Mouse (Mus musculus) ES-Bruce4 (cell line): ENCODE data around the gene Zfp644. TPM values are rescaled to one million over a fixed set of nuclear protein-coding genes. Genes with fewer than 3 reads are reported as not detected.

Experiments
- H3K27ac ChIP-seq: 2 replicates; pipeline ENCODE4 v1.5.1; 2012; ENCODE audit warnings: low read length, inconsistent platforms; ENCODE audit not compliant: insufficient read depth
- H3K27me3 ChIP-seq: 2 replicates; pipeline ENCODE4 v1.6.1; 2012; ENCODE audit warnings: mild to moderate bottlenecking, low read length, inconsistent platforms; ENCODE audit not compliant: control insufficient read depth, poor library complexity, insufficient read depth, severe bottlenecking
- H3K36me3 ChIP-seq: 2 replicates; pipeline ENCODE4 v1.6.1; 2012; ENCODE audit warnings: inconsistent platforms, mild to moderate bottlenecking, low read length, moderate library complexity; ENCODE audit not compliant: control insufficient read depth, poor library complexity, insufficient read depth, severe bottlenecking
- H3K4me1 ChIP-seq: one replicate; pipeline ENCODE4 v1.8.1; 2011; ENCODE audit warnings: low read length; ENCODE audit not compliant: control insufficient read depth, insufficient read depth
- H3K4me3 ChIP-seq: 2 replicates; pipeline ENCODE4 v1.5.1; 2011; ENCODE audit warnings: low read depth, mild to moderate bottlenecking, low read length
- H3K9ac ChIP-seq: 2 replicates; pipeline ENCODE4 v1.6.1; 2012; ENCODE audit warnings: low read depth, mild to moderate bottlenecking, inconsistent platforms; ENCODE audit not compliant: poor library complexity, severe bottlenecking
- H3K9me3 ChIP-seq: replicated peaks from 2 replicates; pipeline ENCODE4 v1.6.1; 2012; ENCODE audit warnings: mild to moderate bottlenecking, low read length, inconsistent platforms; ENCODE audit not compliant: control insufficient read depth, poor library complexity, insufficient read depth, severe bottlenecking
- CTCF ChIP-seq: IDR thresholded peaks from one replicate; pipeline ENCODE4 v1.8.1; 2011; ENCODE audit warnings: low read depth, low read length
- EP300 ChIP-seq: IDR thresholded peaks from 2 replicates; pipeline ENCODE4 v1.6.1; 2011; ENCODE audit warnings: low read depth, low read length; ENCODE audit not compliant: insufficient read depth
- POLR2A ChIP-seq: IDR thresholded peaks from one replicate; pipeline ENCODE4 v1.8.1; 2011; ENCODE audit warnings: low read length; ENCODE audit not compliant: insufficient read depth
- polyA plus RNA-seq: library from polyadenylated mRNA; stranded (reverse); fragments of >200 nt; gene quantifications from 2 replicates; pipeline ENCODE4 v1.2.4, GENCODE M21; 2011; ENCODE audit warnings: low read depth; ENCODE audit not compliant: missing spikeins, insufficient read depth, insufficient read length

The Zfp644 gene
- polyA plus RNA-seq, 1 experiment, result 92.0 TPM

DNA sequence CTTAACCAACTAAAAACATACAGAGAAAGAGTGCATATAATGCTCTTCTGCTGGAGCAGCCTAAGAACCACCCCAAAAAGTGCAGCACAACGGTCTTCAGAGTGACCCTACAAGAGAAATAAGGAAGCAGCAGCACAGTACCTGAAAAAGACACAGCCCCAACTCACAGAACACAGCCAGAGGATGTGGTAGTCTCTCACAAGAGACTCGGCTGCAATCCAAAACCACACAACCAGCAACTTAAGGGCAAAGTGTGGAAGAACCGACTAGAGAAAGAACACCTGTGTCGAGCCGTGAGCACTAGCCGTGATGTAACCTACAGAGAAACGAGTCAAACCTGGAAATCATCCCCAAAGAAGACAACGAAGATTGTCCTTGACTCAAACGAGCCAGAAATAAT lies 20.3 kb downstream of the Zfp644 start:
- Histone ChIP-seq H3K4me1 (no peaks in the 10 kb centered on the region), H3K9ac (no peak overlapping the region), H3K27ac (no peak overlapping the region), H3K27me3 (no peaks in the 10 kb centered on the region), H3K36me3 (no peaks in the 10 kb centered on the region), H3K9me3 (no peaks in the 10 kb centered on the region), H3K4me3 (no peak overlapping the region)
- TF ChIP-seq CTCF (no peak), POLR2A (no peak), EP300 (no peak)

GRCm38 (mm10) chr5:106672597-106672996 lies 24.5 kb downstream of the Zfp644 start:
- TF ChIP-seq CTCF (no peak), POLR2A (no peak), EP300 (no peak)
- no peak overlapping the region for H3K27ac ChIP-seq
- H3K9me3 ChIP-seq, result no peaks in the 10 kb centered on the region
- H3K36me3 ChIP-seq, result no peaks in the 10 kb centered on the region
- H3K27me3 ChIP-seq, result no peaks in the 10 kb centered on the region
- H3K4me1 ChIP-seq, result no peaks in the 10 kb centered on the region
- H3K4me3 ChIP-seq, result no peak overlapping the region
- H3K9ac ChIP-seq, result no peak overlapping the region

DNA sequence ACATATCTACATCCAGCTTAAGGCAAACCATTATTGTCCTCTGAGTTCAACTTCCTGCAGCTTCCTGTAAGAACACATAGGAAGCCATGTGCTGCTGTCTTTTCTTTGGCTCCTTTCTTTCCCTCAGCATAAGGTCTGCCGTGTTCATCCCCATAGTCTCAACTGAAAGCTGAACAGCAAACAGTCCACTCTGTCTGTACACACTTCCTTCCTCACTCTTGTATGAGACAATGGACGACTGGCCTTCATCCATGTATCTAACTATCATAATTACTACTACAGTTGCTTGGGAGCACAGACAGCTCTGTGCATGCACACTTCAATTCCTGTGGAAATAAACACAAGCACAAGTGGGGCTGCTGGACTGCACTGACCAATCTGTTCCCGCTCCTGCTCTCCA lies 25.2 kb downstream of the Zfp644 start:
- Histone ChIP-seq H3K4me3 (no peak overlapping the region), H3K36me3 (no peaks in the 10 kb centered on the region), H3K27me3 (no peaks in the 10 kb centered on the region), H3K9ac (no peak overlapping the region), H3K27ac (no peak overlapping the region), H3K9me3 (no peaks in the 10 kb centered on the region), H3K4me1 (no peaks in the 10 kb centered on the region)
- TF ChIP-seq CTCF (no peak), EP300 (no peak), POLR2A (no peak)

DNA sequence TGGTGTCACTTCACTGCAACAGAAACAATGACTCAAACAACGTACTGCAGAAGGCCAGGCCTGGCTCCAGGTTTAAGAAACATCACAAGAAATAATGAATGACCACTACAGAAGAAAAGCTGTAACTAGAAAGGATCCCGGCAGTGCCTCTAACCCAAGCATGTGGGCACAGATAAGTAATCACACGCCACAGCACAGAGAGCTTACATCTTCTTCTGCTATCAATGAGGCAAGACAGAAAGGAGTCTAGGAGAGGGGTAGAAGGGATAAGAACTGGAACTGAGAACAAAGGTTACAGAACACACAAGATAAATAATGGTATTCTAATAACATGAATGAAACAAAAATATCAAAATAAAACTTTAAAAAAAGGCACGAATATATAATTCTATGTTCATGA lies 32.2 kb downstream of the Zfp644 start:
- Histone ChIP-seq H3K27ac (no peak overlapping the region), H3K9me3 (no peaks in the 10 kb centered on the region), H3K27me3 (no peaks in the 10 kb centered on the region), H3K9ac (no peak overlapping the region), H3K4me1 (no peaks in the 10 kb centered on the region), H3K36me3 (no peaks in the 10 kb centered on the region), H3K4me3 (no peak overlapping the region)
- TF ChIP-seq EP300 (no peak), CTCF (no peak), POLR2A (no peak)

- Histone ChIP-seq H3K9ac (no peak overlapping the region), H3K27ac (no peak overlapping the region), H3K36me3 (peaks cover 4% of the 10 kb centered on the region), H3K27me3 (no peaks in the 10 kb centered on the region), H3K4me3 (no peak overlapping the region), H3K4me1 (no peaks in the 10 kb centered on the region), H3K9me3 (no peaks in the 10 kb centered on the region)
- no peak for TF ChIP-seq POLR2A
- no peak for TF ChIP-seq CTCF
- TF ChIP-seq EP300, result no peak
Measured at GRCm38 (mm10) chr5:106660867-106661266, 36.2 kb downstream of the Zfp644 start.

DNA sequence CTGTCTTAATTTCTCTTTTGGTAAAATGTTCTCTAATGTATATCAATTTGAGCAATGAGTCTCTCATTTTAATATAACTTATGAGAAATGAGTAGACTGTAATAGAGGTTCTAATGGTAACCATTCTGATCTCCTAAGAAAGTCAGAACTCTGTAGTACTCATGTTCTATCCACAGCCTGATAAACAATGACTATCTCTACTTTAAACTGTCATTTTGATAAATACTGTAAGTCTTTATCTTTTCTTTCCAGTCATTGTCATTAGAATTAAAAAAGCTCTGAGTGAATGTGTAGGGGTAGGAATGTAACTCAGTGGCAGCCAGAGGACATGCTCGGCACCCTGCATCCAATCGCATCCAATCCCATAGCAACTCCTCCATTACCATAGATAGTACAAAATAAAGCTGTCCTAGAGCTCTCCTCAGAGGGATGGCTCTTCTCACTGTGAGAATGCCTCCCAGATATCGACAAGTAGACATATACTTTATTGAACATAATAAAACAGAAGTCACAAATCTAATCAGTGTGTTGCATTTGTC lies 44.2 kb downstream of the Zfp644 start:
- Histone ChIP-seq H3K36me3 (peaks cover 4% of the 10 kb centered on the region), H3K9ac (no peak overlapping the region)

More for the DNA sequence above, 44.2 kb downstream of the Zfp644 start:
- Histone ChIP-seq H3K4me3 (no peak overlapping the region), H3K4me1 (no peaks in the 10 kb centered on the region), H3K27ac (no peak overlapping the region), H3K9me3 (no peaks in the 10 kb centered on the region), H3K27me3 (no peaks in the 10 kb centered on the region; the same call in 1 of the 2 replicates)
- TF ChIP-seq EP300, result no peak
- no peak for TF ChIP-seq CTCF
- TF ChIP-seq POLR2A, result no peak
